Mouse (Mus musculus): Measurements from ENCODE around the gene Ramp3. TPM values are rescaled to one million over a fixed set of nuclear protein-coding genes. Genes with fewer than 3 reads are reported as not detected.

Ramp3 gene
- polyA plus RNA-seq, 1 experiment from 2014 or later, result 2.6 TPM

Other genes with a start within 250 kb of the Ramp3 start
- gene Ppia, start 243.1 kb upstream of the Ramp3 start, polyA plus RNA-seq (2015; fragmentation: Nextera tagmentation; extraction: Ambion mirVana), result 3,680 and 4,098 TPM in 2 replicates
- 318 and 327 TPM in 2 replicates for gene H2afv, start 214.1 kb upstream of the Ramp3 start, polyA plus RNA-seq (2015; fragmentation: Nextera tagmentation; extraction: Ambion mirVana)
- 24.0 and 26.1 TPM in 2 replicates for gene Purb, start 182.6 kb upstream of the Ramp3 start, polyA plus RNA-seq (2015; fragmentation: Nextera tagmentation; extraction: Ambion mirVana)
- gene Myo1g, start 137.6 kb upstream of the Ramp3 start, polyA plus RNA-seq (2015; fragmentation: Nextera tagmentation; extraction: Ambion mirVana), result 1.2 and 4.9 TPM in 2 replicates
- gene Ccm2, start 111.6 kb upstream of the Ramp3 start, polyA plus RNA-seq (2015; fragmentation: Nextera tagmentation; extraction: Ambion mirVana), result 44.7 and 68.9 TPM in 2 replicates
- gene Nacad, start 52.5 kb upstream of the Ramp3 start, polyA plus RNA-seq (2015; fragmentation: Nextera tagmentation; extraction: Ambion mirVana), result 1.1 and 3.3 TPM in 2 replicates
- gene Tbrg4, start 32.5 kb upstream of the Ramp3 start, polyA plus RNA-seq (2015; fragmentation: Nextera tagmentation; extraction: Ambion mirVana), result 38.8 and 48.5 TPM in 2 replicates
- not detected in 2 replicates for gene Wap, start 19.9 kb upstream of the Ramp3 start, polyA plus RNA-seq (2015; fragmentation: Nextera tagmentation; extraction: Ambion mirVana)
- gene Gm11983, start 179.1 kb downstream of the Ramp3 start, polyA plus RNA-seq (2015; fragmentation: Nextera tagmentation; extraction: Ambion mirVana), result not detected in 2 replicates